Mouse (Mus musculus) monocyte, adult 5-6 weeks (primary cell): Measurements from ENCODE around the gene Pcbd2. TPM values are rescaled to one million over a fixed set of nuclear protein-coding genes. Genes with fewer than 3 reads are reported as not detected.

Experiments used
- ATAC-seq: fragments of 153-309, 156-312 bp; replicated peaks from 2 replicates; pipeline ENCODE4 v1.8.0; 2017; ENCODE audit warnings: mild to moderate bottlenecking; ENCODE audit not compliant: low TSS enrichment, insufficient number of reproducible peaks, severe bottlenecking, poor library complexity, low FRiP score
- total RNA-seq: library from RNA; stranded (forward); fragments of 200-1000, 200-491, 200-594 nt; gene quantifications from 3 replicates; pipeline ENCODE4 v1.2.3, GENCODE M21; 2017

Gene Pcbd2
- total RNA-seq, 1 experiment from 2014 or later: 18.4 TPM

DNA sequence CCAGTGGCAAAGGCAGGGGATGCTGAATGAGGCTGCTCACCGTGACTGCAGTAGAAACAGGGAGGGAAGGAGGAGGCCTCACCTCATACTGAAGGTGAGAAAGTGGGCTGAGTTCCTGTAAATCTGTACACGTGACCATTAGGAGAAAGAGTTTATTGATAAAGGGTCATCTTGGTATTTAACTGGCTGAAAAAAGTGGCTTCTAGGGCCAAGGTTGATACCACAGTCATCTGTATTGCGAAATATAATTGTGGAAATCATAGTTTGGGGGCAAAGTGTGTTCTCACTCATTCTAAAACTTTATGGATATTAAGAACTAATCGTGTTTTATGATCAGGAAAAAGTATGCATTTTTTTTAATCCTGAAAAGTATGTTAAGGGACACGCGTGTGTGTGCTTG lies 87.7 kb downstream of the Pcbd2 start:
- no peak for ATAC-seq

DNA sequence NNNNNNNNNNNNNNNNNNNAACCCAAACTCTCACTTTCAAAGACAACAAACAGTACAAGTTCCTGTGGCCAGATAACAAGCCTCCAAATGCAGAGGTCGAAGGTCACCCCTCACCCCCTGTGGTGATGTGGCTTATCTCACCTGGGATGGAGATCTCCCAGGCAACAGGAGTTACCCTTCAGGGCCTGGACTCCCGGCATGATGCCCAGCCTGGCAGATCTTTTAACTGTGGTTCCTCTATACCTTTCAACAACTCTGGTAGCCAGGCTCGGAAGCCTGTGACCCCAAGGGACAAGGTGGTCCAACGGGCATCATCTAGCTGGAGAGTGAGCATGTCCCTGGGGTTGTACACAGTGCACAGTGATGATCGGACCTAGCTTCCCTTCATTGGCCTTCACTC lies 95.3 kb downstream of the Pcbd2 start:
- ATAC-seq: no peak

DNA sequence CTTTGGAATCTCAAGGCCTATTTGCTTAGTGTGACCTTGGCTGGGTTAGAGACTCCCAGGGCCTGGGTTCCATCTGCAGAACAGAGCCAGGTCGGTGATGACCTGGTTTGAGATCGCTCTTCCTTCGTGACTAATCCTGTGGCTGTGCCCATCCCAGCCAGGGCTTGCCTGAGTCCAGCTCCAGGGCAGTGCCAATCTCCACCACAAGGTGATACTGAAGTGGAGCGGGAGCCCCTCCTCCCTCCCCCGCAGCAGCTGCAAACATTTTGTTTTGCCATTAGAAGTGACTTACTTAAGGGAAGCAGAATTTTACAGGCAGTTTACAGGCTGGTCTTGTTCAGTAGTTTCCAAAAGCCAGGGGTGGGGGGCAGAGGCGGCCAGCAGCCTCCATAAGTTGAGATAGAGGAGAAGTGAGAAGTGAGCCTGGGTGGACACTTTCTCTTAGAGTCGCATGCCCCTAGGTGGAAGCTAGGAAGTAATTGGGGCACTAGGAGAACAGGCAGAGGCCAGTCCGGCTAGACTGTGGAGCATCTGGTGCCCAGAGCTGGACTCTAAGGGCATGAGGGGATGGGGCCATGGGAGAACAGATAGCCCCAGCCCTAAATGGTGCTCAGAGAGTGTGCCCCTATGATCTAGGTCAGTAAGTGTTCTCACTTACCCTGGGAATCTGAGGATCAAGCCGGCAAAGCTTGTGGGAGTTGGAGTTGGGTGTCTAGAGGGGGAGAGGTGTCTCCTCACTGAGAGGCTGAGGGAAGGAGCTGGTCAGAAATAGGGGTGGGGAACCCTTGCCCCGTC lies 97.2 kb downstream of the Pcbd2 start:
- no peak for ATAC-seq

DNA sequence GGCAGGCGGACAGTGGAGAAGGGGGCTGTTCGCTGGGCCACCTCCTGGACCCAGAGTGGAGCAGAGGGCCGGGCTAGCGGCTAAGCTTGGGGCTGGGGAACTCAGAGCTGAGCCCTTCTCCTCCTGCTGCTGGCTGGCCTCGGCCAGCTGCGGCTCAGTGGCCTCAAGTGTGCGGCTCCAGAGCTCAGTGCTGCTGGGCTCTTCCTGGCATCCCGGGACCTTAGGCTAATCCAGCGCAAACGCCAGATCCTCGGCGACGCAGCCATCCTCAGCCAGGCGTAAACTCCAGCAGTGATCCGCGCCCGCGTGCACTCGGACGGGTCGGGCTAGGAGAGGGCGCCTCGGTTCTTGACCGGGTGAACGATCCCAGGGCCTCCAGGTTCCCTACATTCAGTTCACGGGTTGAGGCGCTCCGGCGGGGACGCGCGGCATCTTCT lies 98.1 kb downstream of the Pcbd2 start:
- ATAC-seq: no peak

DNA sequence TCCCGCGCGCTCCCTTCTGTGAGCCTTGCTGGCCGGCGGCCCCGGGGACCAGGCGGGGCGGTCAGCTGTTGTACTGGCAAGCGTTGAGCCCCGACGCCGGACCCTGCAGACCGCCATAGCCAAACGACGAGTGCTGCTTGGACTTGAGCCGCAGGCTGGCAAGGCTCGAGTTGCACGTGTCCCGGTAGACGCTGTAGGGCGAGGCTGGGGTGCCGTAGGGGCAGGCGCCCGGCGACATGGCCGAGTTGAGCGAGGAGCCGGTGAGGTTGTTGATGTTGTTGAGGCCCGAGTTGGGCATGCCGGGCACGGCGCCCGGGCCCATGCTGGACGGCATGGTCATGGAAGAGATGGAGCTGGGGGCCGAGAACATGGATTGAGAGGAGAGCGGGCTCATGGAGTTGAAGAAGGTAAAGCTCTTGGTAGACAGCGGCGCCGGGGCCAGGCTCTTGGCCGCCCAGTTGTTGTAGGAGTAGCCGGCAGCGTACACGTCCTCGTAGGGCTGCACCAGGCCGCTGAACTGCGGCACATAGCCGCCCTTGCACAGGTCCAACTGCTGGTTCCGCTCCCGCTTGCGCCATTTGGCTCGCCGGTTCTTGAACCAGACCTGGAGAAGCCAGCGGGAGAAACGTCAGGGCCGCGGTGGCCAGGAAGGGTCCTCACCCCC lies 99.0 kb downstream of the Pcbd2 start:
- no peak for ATAC-seq

Other genes starting within 250 kb of the Pcbd2 start
- 0.58 TPM in 1 of 3 replicates, not detected in the others for gene Dbn1, start 239.3 kb upstream of the Pcbd2 start, total RNA-seq
- gene Pdlim7, start 213.7 kb upstream of the Pcbd2 start, total RNA-seq: 4.7 to 13.5 TPM (median 10.5 TPM) in 3 replicates
- gene Dok3, start 198.1 kb upstream of the Pcbd2 start, total RNA-seq: 86.5 to 105 TPM (median 104 TPM) in 3 replicates
- gene Ddx41, start 190.7 kb upstream of the Pcbd2 start, total RNA-seq: 67.7 to 76.2 TPM (median 71.8 TPM) in 3 replicates
- 37.8 to 73.6 TPM (median 40.6 TPM) in 3 replicates for gene Fam193b, start 156.2 kb upstream of the Pcbd2 start, total RNA-seq
- 150 to 192 TPM (median 183 TPM) in 3 replicates for gene Tmed9, start 153.6 kb upstream of the Pcbd2 start, total RNA-seq
- gene B4galt7, start 127.5 kb upstream of the Pcbd2 start, total RNA-seq: 23.1 to 47.1 TPM (median 26.2 TPM) in 3 replicates
- gene Caml, start 104.4 kb upstream of the Pcbd2 start, total RNA-seq: 26.6 to 41.4 TPM (median 37.6 TPM) in 3 replicates
- 123 to 183 TPM (median 145 TPM) in 3 replicates for gene Ddx46, start 92.3 kb upstream of the Pcbd2 start, total RNA-seq
- 37.5 to 51.1 TPM (median 49.4 TPM) in 3 replicates for gene B230219D22Rik, start 34.2 kb upstream of the Pcbd2 start, total RNA-seq
- 27.3 to 47.8 TPM (median 47.6 TPM) in 3 replicates for gene Txndc15, start 12.7 kb upstream of the Pcbd2 start, total RNA-seq
- not detected in 3 replicates for gene Catsper3, start 57.2 kb downstream of the Pcbd2 start, total RNA-seq
- gene Pitx1, start 108.8 kb downstream of the Pcbd2 start, total RNA-seq: not detected in 3 replicates